Mouse (Mus musculus): ENCODE data around the gene Wnt16. TPM values are rescaled to one million over a fixed set of nuclear protein-coding genes. Genes with fewer than 3 reads are reported as not detected.

Wnt16 gene
- polyA plus RNA-seq, 1 experiment: not detected

DNA sequence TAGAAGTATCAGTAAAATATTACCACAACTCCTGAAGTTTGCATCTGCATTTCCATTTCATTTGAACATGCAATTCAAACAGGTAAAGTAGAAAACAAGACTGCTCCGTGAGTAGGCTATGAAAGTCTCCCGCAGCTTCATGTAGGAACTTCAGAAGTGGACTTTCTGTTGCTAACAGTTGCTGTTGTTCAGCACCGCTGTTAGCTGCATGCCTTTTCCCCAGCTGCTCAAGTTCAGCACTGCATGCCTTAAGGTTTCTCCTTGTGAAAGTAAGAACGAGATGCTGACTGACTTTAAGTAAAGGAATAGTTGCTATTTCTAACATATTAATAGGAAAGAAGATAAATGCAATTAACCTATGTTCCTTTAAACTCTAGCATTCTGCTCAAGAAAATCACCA lies 4.0 kb downstream of the Wnt16 start:
- Histone ChIP-seq H3K4me3 (replicated peaks; ENCODE audit: control insufficient read depth, low read depth, low read length) (no peak overlapping the region), H3K4me1 (ENCODE audit: control insufficient read depth, insufficient read depth, low read length) (no peaks in the 10 kb centered on the region), H3K27ac (ENCODE audit: control insufficient read depth, insufficient read depth, low read depth, low read length, poor library complexity) (no peak overlapping the region)
- 49% methylated on average over 4 of the region's 4 CpGs for WGBS
- TF ChIP-seq CTCF (IDR thresholded peaks at IDR 0.05; ENCODE audit: control insufficient read depth, insufficient read depth, low read length): no peak

DNA sequence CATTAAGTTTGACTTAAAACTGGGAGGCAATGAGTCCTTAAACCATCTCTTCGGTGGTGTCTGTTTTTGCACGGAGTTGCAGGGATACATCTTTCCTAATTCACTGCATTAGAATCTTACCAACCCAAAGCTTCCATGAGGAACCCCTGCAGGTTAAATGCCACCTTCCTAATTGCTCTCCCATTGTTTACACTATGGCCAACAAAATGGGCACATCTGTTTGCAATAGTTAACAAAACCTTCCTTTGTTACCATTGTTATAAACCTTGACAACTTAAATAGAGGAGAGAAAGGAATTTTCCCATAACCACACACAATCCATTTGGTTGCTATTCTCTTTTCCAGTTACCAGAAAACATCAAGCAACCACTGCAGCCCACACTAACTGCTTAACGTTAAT lies 5.9 kb downstream of the Wnt16 start:
- Histone ChIP-seq H3K4me1 (ENCODE audit: control insufficient read depth, insufficient read depth, low read length) (no peaks in the 10 kb centered on the region), H3K27ac (ENCODE audit: control insufficient read depth, insufficient read depth, low read depth, low read length, poor library complexity) (no peak overlapping the region), H3K4me3 (replicated peaks; ENCODE audit: control insufficient read depth, low read depth, low read length) (no peak overlapping the region)
- WGBS: 75% methylated on average over 3 of the region's 3 CpGs
- no peak for TF ChIP-seq CTCF (IDR thresholded peaks at IDR 0.05; ENCODE audit: control insufficient read depth, insufficient read depth, low read length)
- TF ChIP-seq POLR2A (IDR thresholded peaks at IDR 0.05; ENCODE audit: borderline replicate concordance, control insufficient read depth, low read depth, low read length): no peak

DNA sequence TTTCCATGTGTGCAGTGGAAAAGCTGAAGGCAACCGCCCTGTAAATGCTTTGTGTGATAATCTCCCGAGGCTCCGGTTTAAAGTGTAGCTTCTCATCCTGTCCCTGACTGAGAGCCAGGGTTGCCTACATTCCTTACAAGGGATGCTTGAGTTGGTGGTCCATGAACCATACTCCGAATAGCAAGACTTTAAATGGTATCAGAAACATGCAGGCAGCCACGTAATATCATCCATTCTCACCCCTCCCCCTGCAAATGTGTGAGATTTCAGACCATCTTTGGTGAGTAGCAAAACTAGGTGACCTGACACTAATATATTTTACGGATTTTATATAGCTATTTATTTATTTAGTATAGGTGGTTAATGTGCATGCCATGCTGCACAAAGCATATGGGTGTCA lies 9.0 kb downstream of the Wnt16 start:
- no peaks in the 10 kb centered on the region for H3K4me1 ChIP-seq (ENCODE audit: control insufficient read depth, insufficient read depth, low read length)
- H3K27ac ChIP-seq (ENCODE audit: control insufficient read depth, insufficient read depth, low read depth, low read length, poor library complexity): no peak overlapping the region
- H3K4me3 ChIP-seq (replicated peaks; ENCODE audit: control insufficient read depth, low read depth, low read length): no peak overlapping the region
- WGBS: 83% methylated on average over 6 of the region's 6 CpGs
- TF ChIP-seq POLR2A (IDR thresholded peaks at IDR 0.05; ENCODE audit: borderline replicate concordance, control insufficient read depth, low read depth, low read length): no peak
- no peak for TF ChIP-seq CTCF (IDR thresholded peaks at IDR 0.05; ENCODE audit: control insufficient read depth, insufficient read depth, low read length)

DNA sequence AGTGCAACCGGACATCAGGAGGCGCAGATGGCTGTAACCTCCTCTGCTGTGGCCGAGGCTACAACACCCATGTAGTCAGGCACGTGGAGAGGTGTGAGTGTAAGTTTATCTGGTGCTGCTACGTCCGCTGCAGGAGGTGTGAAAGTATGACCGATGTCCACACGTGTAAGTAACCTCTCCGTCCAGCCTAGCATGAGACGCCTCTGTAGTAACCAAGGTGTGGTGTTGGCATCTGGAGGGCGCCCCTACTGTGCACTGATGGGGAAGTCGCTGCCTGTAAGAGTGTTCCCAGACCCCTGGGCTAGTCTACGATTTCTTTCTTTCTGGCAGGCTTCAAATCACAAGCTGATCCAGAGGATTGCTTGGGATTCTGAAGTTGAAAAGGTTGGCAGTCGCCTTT lies 10.0 kb downstream of the Wnt16 start:
- Histone ChIP-seq H3K4me1 (ENCODE audit: control insufficient read depth, insufficient read depth, low read length) (no peaks in the 10 kb centered on the region), H3K4me3 (replicated peaks; ENCODE audit: control insufficient read depth, low read depth, low read length) (no peak overlapping the region), H3K27ac (ENCODE audit: control insufficient read depth, insufficient read depth, low read depth, low read length, poor library complexity) (no peak overlapping the region)
- TF ChIP-seq CTCF (IDR thresholded peaks at IDR 0.05; ENCODE audit: control insufficient read depth, insufficient read depth, low read length) (no peak), POLR2A (IDR thresholded peaks at IDR 0.05; ENCODE audit: borderline replicate concordance, control insufficient read depth, low read depth, low read length) (no peak)
- 73% methylated on average over 14 of the region's 14 CpGs for WGBS

DNA sequence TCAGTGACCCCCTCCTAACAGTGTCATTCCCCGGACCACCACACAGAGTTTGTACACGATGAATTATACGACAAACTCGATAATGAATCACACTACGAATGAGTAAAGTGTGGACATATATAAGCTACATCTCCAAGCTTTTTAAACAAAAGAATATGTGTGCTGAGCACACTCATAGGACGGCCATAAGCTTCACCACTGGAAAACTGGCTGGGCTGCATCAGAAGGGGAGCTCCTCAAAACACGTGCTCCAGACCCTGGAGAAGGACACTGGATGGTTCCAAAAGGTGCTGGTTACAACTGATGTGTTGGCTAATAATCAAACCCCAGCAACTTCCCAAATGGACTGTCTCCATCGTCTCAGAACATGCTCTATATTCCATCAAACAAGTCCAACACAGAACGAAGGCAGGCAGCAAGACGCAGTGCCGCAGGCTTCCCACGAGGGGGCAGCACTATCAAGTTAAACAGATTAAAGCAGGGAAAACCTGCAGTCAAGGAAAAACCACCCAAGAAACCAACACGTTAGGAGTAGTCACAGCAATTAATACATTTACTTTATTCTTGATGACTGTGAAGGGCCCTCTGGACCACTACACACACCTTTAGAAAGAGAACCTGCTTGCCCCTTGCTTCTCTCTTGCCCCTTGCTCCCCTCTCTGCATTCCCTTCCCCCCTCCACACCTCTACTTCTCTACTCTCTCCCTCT lies 37.5 kb downstream of the Wnt16 start:
- H3K27ac ChIP-seq (ENCODE audit: control insufficient read depth, insufficient read depth, low read depth, low read length, poor library complexity): no peak overlapping the region
- 51% methylated on average over 13 of the region's 13 CpGs for WGBS
- H3K4me3 ChIP-seq (replicated peaks; ENCODE audit: control insufficient read depth, low read depth, low read length): no peak overlapping the region
- TF ChIP-seq POLR2A (IDR thresholded peaks at IDR 0.05; ENCODE audit: borderline replicate concordance, control insufficient read depth, low read depth, low read length) (no peak), CTCF (IDR thresholded peaks at IDR 0.05; ENCODE audit: control insufficient read depth, insufficient read depth, low read length) (peak; percentile 87)
- no peaks in the 10 kb centered on the region; the same call in 1 of the 2 replicates for H3K4me1 ChIP-seq (ENCODE audit: control insufficient read depth, insufficient read depth, low read length)

DNA sequence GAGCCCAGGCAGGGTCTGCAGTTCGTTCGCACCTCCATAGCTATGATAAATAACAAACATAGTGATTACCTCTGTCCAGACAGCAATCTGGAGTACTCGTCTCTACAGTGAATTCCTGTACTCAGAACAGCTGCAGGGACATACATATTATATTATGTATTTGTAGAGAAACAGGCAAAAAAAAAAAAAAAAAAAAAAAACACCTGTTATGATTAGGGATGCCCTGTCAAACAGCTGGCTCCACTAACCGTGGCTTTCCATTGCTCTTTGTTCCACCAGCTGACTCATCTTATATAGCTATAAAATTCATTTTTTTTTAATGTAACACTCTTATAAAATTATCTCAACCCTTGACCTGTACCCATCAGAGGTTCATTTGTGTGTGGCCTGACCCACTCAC lies 38.3 kb downstream of the Wnt16 start:
- Histone ChIP-seq H3K4me3 (replicated peaks; ENCODE audit: control insufficient read depth, low read depth, low read length) (no peak overlapping the region), H3K27ac (ENCODE audit: control insufficient read depth, insufficient read depth, low read depth, low read length, poor library complexity) (no peak overlapping the region), H3K4me1 (ENCODE audit: control insufficient read depth, insufficient read depth, low read length) (no peaks in the 10 kb centered on the region; the same call in 1 of the 2 replicates)
- WGBS: 82% methylated on average over 4 of the region's 4 CpGs
- TF ChIP-seq CTCF (IDR thresholded peaks at IDR 0.05; ENCODE audit: control insufficient read depth, insufficient read depth, low read length) (no peak), POLR2A (IDR thresholded peaks at IDR 0.05; ENCODE audit: borderline replicate concordance, control insufficient read depth, low read depth, low read length) (no peak)

DNA sequence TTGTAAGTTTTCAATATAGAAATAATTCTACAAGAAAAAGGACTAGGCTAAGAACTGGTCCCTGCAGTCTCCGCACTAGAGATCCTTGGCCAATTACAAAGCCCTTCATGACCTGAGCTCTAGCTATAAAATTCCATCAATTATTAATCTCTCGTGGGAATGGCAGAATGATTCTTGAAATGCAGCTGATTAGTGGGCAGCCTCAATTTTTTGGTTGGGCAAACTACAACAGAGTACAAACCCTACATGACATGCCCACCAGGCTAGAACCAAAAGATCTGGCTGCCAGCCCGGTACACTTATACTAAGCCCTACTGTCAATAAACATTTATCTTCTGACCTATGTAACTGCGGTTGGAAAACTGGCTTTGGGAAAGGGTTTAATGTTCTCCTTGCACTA lies 39.1 kb downstream of the Wnt16 start:
- H3K27ac ChIP-seq (ENCODE audit: control insufficient read depth, insufficient read depth, low read depth, low read length, poor library complexity): no peak overlapping the region
- WGBS: 91% methylated on average over 4 of the region's 4 CpGs
- no peak overlapping the region for H3K4me3 ChIP-seq (replicated peaks; ENCODE audit: control insufficient read depth, low read depth, low read length)
- TF ChIP-seq POLR2A (IDR thresholded peaks at IDR 0.05; ENCODE audit: borderline replicate concordance, control insufficient read depth, low read depth, low read length) (no peak), CTCF (IDR thresholded peaks at IDR 0.05; ENCODE audit: control insufficient read depth, insufficient read depth, low read length) (no peak)
- H3K4me1 ChIP-seq (ENCODE audit: control insufficient read depth, insufficient read depth, low read length): peaks cover 2% of the 10 kb centered on the region

DNA sequence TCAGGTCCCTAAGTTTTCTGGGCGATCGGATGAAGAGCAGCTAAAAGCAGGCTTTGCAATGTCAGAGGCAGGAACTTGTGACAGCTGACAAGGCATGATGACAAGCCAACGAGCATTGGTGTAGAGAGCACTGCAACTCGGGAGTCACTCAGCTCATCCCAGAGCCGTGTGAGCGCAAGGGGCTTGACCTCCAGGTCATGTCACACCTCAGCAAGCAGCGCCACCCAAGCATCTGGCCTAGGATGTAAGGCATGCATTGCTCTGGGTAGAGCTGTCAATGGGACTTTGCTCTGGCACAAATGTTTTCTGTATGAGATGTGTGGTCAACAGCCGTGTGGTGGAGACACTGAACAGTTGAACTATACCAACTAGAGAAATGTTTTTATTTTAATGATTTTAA lies 39.9 kb downstream of the Wnt16 start:
- no peak overlapping the region for H3K4me3 ChIP-seq (replicated peaks; ENCODE audit: control insufficient read depth, low read depth, low read length)
- no peak overlapping the region for H3K27ac ChIP-seq (ENCODE audit: control insufficient read depth, insufficient read depth, low read depth, low read length, poor library complexity)
- 82% methylated on average over 8 of the region's 8 CpGs for WGBS

More for the DNA sequence above, 39.9 kb downstream of the Wnt16 start:
- peaks cover 2% of the 10 kb centered on the region for H3K4me1 ChIP-seq (ENCODE audit: control insufficient read depth, insufficient read depth, low read length)
- TF ChIP-seq CTCF (IDR thresholded peaks at IDR 0.05; ENCODE audit: control insufficient read depth, insufficient read depth, low read length) (no peak), POLR2A (IDR thresholded peaks at IDR 0.05; ENCODE audit: borderline replicate concordance, control insufficient read depth, low read depth, low read length) (no peak)
